Comparison of ENCODE assay signal across 14 mouse cellular contexts in genomic region chr6:38677629-38678028, GRCm38 (mm10). TPM values are rescaled to one million over a fixed set of nuclear protein-coding genes. Genes with fewer than 3 reads are reported as not detected.
"Had no signal": no experiment of that assay in that cellular context is flagged by ENCODE, and none has a peak within 500 bp of the region (broad histone marks: within the 10 kb centered on the region; RNA-seq: fewer than 3 reads in every experiment).

No protein-coding gene starts in this region.

- H3K4me3 ChIP-seq: left cerebral cortex, adult 2 months; limb, embryonic 10.5 days; megakaryocyte, embryonic 14.5 days; midbrain, embryonic 12.5 days; neural tube, embryonic 13.5 days; stomach, embryonic 15.5 days had no signal

- H3K36me3 ChIP-seq: limb, embryonic 10.5 days; midbrain, embryonic 12.5 days; stomach, embryonic 15.5 days had no signal

- DNase-seq: kidney, adult 18-20 months; kidney, postnatal 25 days; lung, adult 2 months; lung, postnatal 10 days; lung, postnatal 4 days; right cerebral cortex, postnatal 14 days; thymus, postnatal 25 days had no signal

- ATAC-seq: midbrain, embryonic 16.5 days had no signal

- H3K27me3 ChIP-seq: midbrain, embryonic 12.5 days; neural tube, embryonic 13.5 days; stomach, embryonic 15.5 days had no signal

RNA-seq across cellular contexts. Expression of gene Klrg2, which starts 40.6 kb away (rescaled TPM):
- polyA plus RNA-seq: midbrain, embryonic 16.5 days had no signal
